Mouse (Mus musculus) CH12.LX (cell line): ENCODE results near the gene Adamtsl1. TPM values are rescaled to one million over a fixed set of nuclear protein-coding genes. Genes with fewer than 3 reads are reported as not detected.

ENCODE experiments used
- DNase-seq: peaks from one replicate; pipeline ENCODE4 v3.0.0-alpha.2; 2013; ENCODE audit errors: extremely low read depth
- H3K27ac ChIP-seq: 2 replicates; pipeline ENCODE4 v1.5.1; 2012; ENCODE audit warnings: low read depth, mild to moderate bottlenecking, control low read depth, moderate library complexity; ENCODE audit not compliant: insufficient read depth
- H3K27me3 ChIP-seq: replicated peaks from 2 replicates; pipeline ENCODE3; 2012; ENCODE audit warnings: inconsistent platforms
- H3K36me3 ChIP-seq, 2 experiments: replicated peaks in 1 of 2; 2 replicates each; pipeline versions ENCODE3 to v1.6.1; 2012; ENCODE audit warnings: inconsistent platforms in 1 of 2, low read length in 1 of 2, mild to moderate bottlenecking in 1 of 2, mixed read lengths in 1 of 2, moderate library complexity in 1 of 2; ENCODE audit not compliant: control insufficient read depth in 1 of 2, insufficient read depth in 1 of 2
- H3K4me1 ChIP-seq, 2 experiments: 2 replicates each; pipeline ENCODE4 v1.6.1; 2012; ENCODE audit warnings: inconsistent platforms in 1 of 2, moderate library complexity in 1 of 2; ENCODE audit not compliant: insufficient read depth in 2 of 2, control insufficient read depth in 1 of 2
- H3K4me2 ChIP-seq: 2 replicates; pipeline ENCODE4 v1.6.1; 2012; ENCODE audit warnings: low read depth, mild to moderate bottlenecking, control low read depth; ENCODE audit not compliant: poor library complexity, insufficient read depth, severe bottlenecking
- H3K4me3 ChIP-seq, 3 experiments: fragments of 150-350 bp in 1 of 3; sonication (generic) in 1 of 3; replicated peaks in 1 of 3; 2 replicates each; pipeline versions ENCODE3 to v1.5.1; 2011 to 2012; ENCODE audit warnings: low read depth in 2 of 3, low read length in 2 of 3, mild to moderate bottlenecking in 2 of 3, moderate library complexity in 2 of 3, control low read depth in 1 of 3, improper control_type of control experiment in 1 of 3, inconsistent platforms in 1 of 3, mixed read lengths in 1 of 3; ENCODE audit not compliant: poor library complexity in 1 of 3
- H3K79me2 ChIP-seq: replicated peaks from 2 replicates; pipeline ENCODE4 v1.6.1; 2012; ENCODE audit warnings: mild to moderate bottlenecking, moderate library complexity; ENCODE audit not compliant: control insufficient read depth, poor library complexity, insufficient read depth, severe bottlenecking; ENCODE audit errors: extremely low read depth
- H3K9ac ChIP-seq: 2 replicates; pipeline ENCODE4 v1.6.1; 2012; ENCODE audit warnings: low read depth, mild to moderate bottlenecking, control low read depth, moderate library complexity; ENCODE audit not compliant: insufficient read depth
- H3K9me3 ChIP-seq: replicated peaks from 2 replicates; pipeline ENCODE3; 2012; ENCODE audit warnings: low read length, inconsistent platforms, mixed read lengths
- CHD1 ChIP-seq: IDR thresholded peaks from 2 replicates; pipeline ENCODE4 v1.6.1; 2012; ENCODE audit warnings: low read depth, low read length, improper control_type of control experiment, inconsistent platforms
- CHD2 ChIP-seq: IDR thresholded peaks from 2 replicates; pipeline ENCODE4 v1.6.1; 2011; ENCODE audit warnings: low read length, improper control_type of control experiment
- ELF1 ChIP-seq: IDR thresholded peaks from 2 replicates; pipeline ENCODE4 v1.6.1; 2014; ENCODE audit warnings: low read depth, mild to moderate bottlenecking, inconsistent platforms, low read length, improper control_type of control experiment
- EP300 ChIP-seq: IDR thresholded peaks from 2 replicates; pipeline ENCODE4 v1.6.1; 2011; ENCODE audit warnings: low read length, improper control_type of control experiment
- ETS1 ChIP-seq: conservative IDR thresholded peaks from 2 replicates; pipeline ENCODE4 v1.6.1; 2012; ENCODE audit warnings: low read depth, mild to moderate bottlenecking, inconsistent platforms, low read length, improper control_type of control experiment, moderate library complexity
- GABPA ChIP-seq: IDR thresholded peaks from 2 replicates; pipeline ENCODE4 v1.6.1; 2012; ENCODE audit warnings: low read depth, low read length, improper control_type of control experiment, inconsistent platforms; ENCODE audit not compliant: insufficient replicate concordance
- IRF4 ChIP-seq: IDR thresholded peaks from 2 replicates; pipeline ENCODE4 v1.6.1; 2014; ENCODE audit warnings: low read depth, mild to moderate bottlenecking, inconsistent platforms, low read length, improper control_type of control experiment
- JUN ChIP-seq: IDR thresholded peaks from 2 replicates; pipeline ENCODE4 v1.6.1; 2011; ENCODE audit warnings: low read depth, mild to moderate bottlenecking, low read length, improper control_type of control experiment, moderate library complexity; ENCODE audit not compliant: insufficient read depth
- KAT2A ChIP-seq: IDR thresholded peaks from 2 replicates; pipeline ENCODE4 v1.6.1; 2012; ENCODE audit warnings: low read length, improper control_type of control experiment, inconsistent platforms; ENCODE audit not compliant: insufficient replicate concordance
- MAX ChIP-seq: IDR thresholded peaks from 2 replicates; pipeline ENCODE4 v1.6.1; 2011; ENCODE audit warnings: low read length, improper control_type of control experiment
- MAZ ChIP-seq: IDR thresholded peaks from 2 replicates; pipeline ENCODE4 v1.6.1; 2012; ENCODE audit warnings: low read depth, mild to moderate bottlenecking, inconsistent platforms, low read length, improper control_type of control experiment, moderate library complexity
- MEF2A ChIP-seq: IDR thresholded peaks from 2 replicates; pipeline ENCODE4 v1.6.1; 2014; ENCODE audit warnings: low read depth, mild to moderate bottlenecking, inconsistent platforms, low read length, improper control_type of control experiment, borderline replicate concordance
- MXI1 ChIP-seq: IDR thresholded peaks from 2 replicates; pipeline ENCODE4 v1.6.1; 2011; ENCODE audit warnings: mild to moderate bottlenecking, low read depth, low read length, improper control_type of control experiment
- MYC ChIP-seq: IDR thresholded peaks from 2 replicates; pipeline ENCODE4 v1.6.1; 2011; ENCODE audit warnings: low read depth, mild to moderate bottlenecking, improper control_type of control experiment, low read length
- PAX5 ChIP-seq: IDR thresholded peaks from 2 replicates; pipeline ENCODE4 v1.6.1; 2012; ENCODE audit warnings: low read length, inconsistent platforms, mixed read lengths
- POLR2AphosphoS2 ChIP-seq: IDR thresholded peaks from 2 replicates; pipeline ENCODE4 v1.6.1; 2011; ENCODE audit warnings: low read depth, low read length, improper control_type of control experiment
- SIN3A ChIP-seq: IDR thresholded peaks from 2 replicates; pipeline ENCODE4 v1.6.1; 2012; ENCODE audit warnings: low read length, improper control_type of control experiment, inconsistent platforms
- SMC3 ChIP-seq: IDR thresholded peaks from 2 replicates; pipeline ENCODE4 v1.6.1; 2011; ENCODE audit warnings: low read depth, low read length, improper control_type of control experiment
- UBTF ChIP-seq: IDR thresholded peaks from 2 replicates; pipeline ENCODE4 v1.6.1; 2012; ENCODE audit warnings: low read depth, mild to moderate bottlenecking, inconsistent platforms, low read length, improper control_type of control experiment, moderate library complexity
- USF1 ChIP-seq: IDR thresholded peaks from 2 replicates; pipeline ENCODE4 v1.6.1; 2014; ENCODE audit warnings: low read depth, mild to moderate bottlenecking, inconsistent platforms, low read length, improper control_type of control experiment
- ZC3H11A ChIP-seq: IDR thresholded peaks from 2 replicates; pipeline ENCODE4 v1.6.1; 2012; ENCODE audit warnings: low read depth, mild to moderate bottlenecking, inconsistent platforms, low read length, improper control_type of control experiment
- ZMIZ1 ChIP-seq: IDR thresholded peaks from 2 replicates; pipeline ENCODE4 v1.6.1; 2012; ENCODE audit warnings: low read depth, mild to moderate bottlenecking, inconsistent platforms, low read length, improper control_type of control experiment
- dilution Hi-C: fragments of 300-500 bp; cut with MboI; formaldehyde crosslinking; loops from 2 replicates; pipeline ENCODE4 v1.14.3; 2020; ENCODE audit warnings: low sequenced_read_pairs; ENCODE audit not compliant: extremely low pct_unique_long_range_greater_than_20kb, extremely low pct_ligation_motif_present
- in situ Hi-C: fragments of 300-500 bp; cut with MboI; formaldehyde crosslinking; loops from 3 replicates; pipeline ENCODE4 v1.14.3; 2019; ENCODE audit warnings: low sequenced_read_pairs, low pct_ligation_motif_present, low pct_unique_long_range_greater_than_20kb, mixed read lengths
- polyA plus RNA-seq: library from polyadenylated mRNA; unstranded; fragments of >175 nt; gene quantifications from 2 replicates; pipeline ENCODE4 v1.2.1, GENCODE M21; 2012; ENCODE audit warnings: low read depth; ENCODE audit not compliant: insufficient read length
- total RNA-seq, 2 experiments: library from RNA; depleted of rRNA; stranded (reverse); fragments of 300-350 nt in 1 of 2; fragments of >200 nt in 1 of 2; gene quantifications; 2 replicates each; pipeline ENCODE4 v1.2.3; 2012 to 2014

The Adamtsl1 gene
- total and polyA plus RNA-seq, 3 experiments, result not detected

- in situ Hi-C loops (no loop called here), dilution Hi-C loops (no loop called here)
- no peak for DNase-seq
- Histone ChIP-seq H3K79me2 (no peaks in the 10 kb centered on the region), H3K27me3 (no peaks in the 10 kb centered on the region), H3K36me3 (no peaks in the 10 kb centered on the region), H3K4me1 (no peaks in the 10 kb centered on the region), H3K9me3 (peaks cover 4% of the 10 kb centered on the region), H3K27ac (no peak overlapping the region), H3K4me3 (no peak overlapping the region), H3K4me2 (no peak overlapping the region), H3K9ac (no peak overlapping the region)
- TF ChIP-seq MXI1 (no peak), ZC3H11A (no peak), CHD1 (no peak), MEF2A (no peak), ZMIZ1 (no peak), JUN (no peak), PAX5 (no peak), POLR2AphosphoS2 (no peak), MYC (no peak), SIN3A (no peak), SMC3 (no peak), USF1 (no peak), ETS1 (no peak), UBTF (no peak), CHD2 (no peak), IRF4 (no peak), MAX (no peak), KAT2A (no peak), EP300 (no peak)
These were observed 573.5 kb downstream of the Adamtsl1 start for GRCm38 (mm10) chr4:86087508-86087907.

GRCm38 (mm10) chr4:86103207-86103606 lies 589.2 kb downstream of the Adamtsl1 start:
- H3K9ac ChIP-seq, result no peak overlapping the region
- in situ Hi-C loops (no loop called here), dilution Hi-C loops (no loop called here)

More at GRCm38 (mm10) chr4:86103207-86103606, 589.2 kb downstream of the Adamtsl1 start:
- Histone ChIP-seq H3K4me3 (no peak overlapping the region), H3K79me2 (no peaks in the 10 kb centered on the region), H3K27me3 (no peaks in the 10 kb centered on the region), H3K4me1 (no peaks in the 10 kb centered on the region), H3K4me2 (no peak overlapping the region), H3K36me3 (no peaks in the 10 kb centered on the region), H3K27ac (no peak overlapping the region), H3K9me3 (peaks cover 10% of the 10 kb centered on the region)
- no peak for DNase-seq
- TF ChIP-seq CHD1 (no peak), GABPA (no peak), MAZ (no peak), CHD2 (no peak), ELF1 (no peak)
